Mouse (Mus musculus): ENCODE measurements around the gene Ctns. TPM values are rescaled to one million over a fixed set of nuclear protein-coding genes. Genes with fewer than 3 reads are reported as not detected.

The Ctns gene
- total RNA-seq (2017), result 6.6 and 16.3 TPM in 2 replicates

DNA sequence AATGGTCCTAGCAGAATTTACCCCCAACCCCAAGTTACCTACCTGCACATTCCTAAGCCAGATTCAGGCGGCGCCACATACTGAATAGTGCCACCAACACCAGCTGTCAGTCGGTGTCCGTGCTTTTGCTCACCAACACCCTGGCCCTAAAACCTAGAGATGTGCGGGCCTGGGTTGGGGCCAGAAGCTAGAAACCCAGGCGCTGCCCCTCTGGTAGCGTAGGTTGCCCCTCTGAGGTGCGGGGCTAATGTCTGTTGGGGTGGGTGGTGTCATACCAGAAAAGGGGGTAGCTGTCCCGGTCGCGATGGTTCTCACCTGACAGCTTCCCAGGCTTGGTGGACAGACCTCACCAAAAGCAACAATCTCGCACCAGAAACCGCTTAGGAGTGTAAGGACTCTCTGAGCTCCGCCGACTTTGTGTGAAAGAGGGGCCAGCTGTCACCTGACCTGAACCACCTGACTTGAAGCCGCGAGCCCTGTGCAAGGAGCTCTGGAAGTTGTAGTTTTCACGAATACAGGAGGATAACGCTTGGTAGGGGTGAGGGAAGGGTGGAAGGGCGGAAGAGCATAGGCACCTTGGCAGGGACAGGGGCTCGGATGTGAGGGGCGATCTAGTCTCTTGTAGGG, at the start of gene Ctns:
Gene Ctns, minus strand, starts transcription at position 440 of the 627 bp plus-strand sequence.
- ATAC-seq (replicated peaks in 1 of 2; ENCODE audit: insufficient read depth in 1 of 2, low FRiP score in 2 of 2, low TSS enrichment in 1 of 2, low read depth in 1 of 2, poor library complexity in 2 of 2, severe bottlenecking in 2 of 2), result peak; percentile 89 to 92

DNA sequence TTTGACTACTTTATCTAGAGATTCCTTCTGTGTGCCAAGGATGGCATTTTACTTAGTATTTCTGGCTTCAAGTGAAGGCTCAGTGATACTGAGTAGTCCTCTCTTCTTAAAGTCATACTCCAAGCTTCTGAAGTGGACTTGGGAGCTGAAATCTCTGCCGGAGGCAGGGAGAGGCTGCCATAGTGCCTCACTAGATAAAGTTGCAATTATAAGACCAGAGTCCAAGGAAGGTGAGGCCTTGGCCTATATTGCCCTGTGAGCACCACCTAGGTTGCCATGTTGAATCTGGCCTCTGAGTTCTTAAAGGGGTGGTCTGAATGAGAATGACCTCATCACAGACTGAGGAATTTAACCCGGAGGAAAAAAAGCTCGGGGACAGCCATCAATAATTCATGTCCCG, 43.9 kb upstream of the Ctns start:
- no peak for ATAC-seq (replicated peaks in 1 of 2; ENCODE audit: insufficient read depth in 1 of 2, low FRiP score in 2 of 2, low TSS enrichment in 1 of 2, low read depth in 1 of 2, poor library complexity in 2 of 2, severe bottlenecking in 2 of 2)

DNA sequence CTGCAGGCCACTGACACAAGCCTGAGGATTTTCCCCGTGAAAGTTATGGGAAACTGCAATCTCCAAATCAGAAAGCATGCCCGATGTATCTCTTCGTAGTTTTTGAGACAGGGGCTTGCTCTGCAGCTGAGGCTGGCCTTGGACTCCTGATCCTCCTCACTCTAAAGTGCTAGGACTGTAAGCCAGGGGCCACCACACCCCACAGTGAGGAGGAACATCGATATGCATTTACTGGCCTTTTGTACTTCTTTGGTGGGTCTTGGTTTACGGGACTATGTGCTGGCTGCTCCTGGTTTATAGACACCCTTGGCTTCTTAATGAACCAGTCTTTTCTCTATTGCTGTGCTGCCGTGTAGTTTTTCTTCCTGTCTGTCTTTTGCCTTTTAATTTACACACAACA, 43.4 kb upstream of the Ctns start:
- ATAC-seq (replicated peaks in 1 of 2; ENCODE audit: insufficient read depth in 1 of 2, low FRiP score in 2 of 2, low TSS enrichment in 1 of 2, low read depth in 1 of 2, poor library complexity in 2 of 2, severe bottlenecking in 2 of 2), result no peak

DNA sequence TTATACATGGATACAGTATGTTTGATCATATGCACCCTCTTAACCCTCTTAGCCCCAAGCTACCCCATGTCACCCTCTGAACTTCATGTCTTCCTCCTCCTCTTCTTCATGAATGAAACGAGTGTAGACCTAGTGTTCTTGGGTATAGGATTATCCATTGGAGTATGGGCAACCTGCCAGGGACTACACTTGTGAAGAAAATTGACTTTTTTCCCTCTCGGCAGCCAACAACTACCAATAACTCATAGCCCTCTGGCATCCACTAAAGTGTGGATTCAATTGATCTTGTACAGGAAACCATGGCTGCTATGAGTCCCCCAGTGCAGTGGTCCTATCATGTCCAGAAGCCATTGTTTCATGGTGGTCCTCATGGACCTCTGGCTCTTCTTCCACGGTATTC, 37.9 kb upstream of the Ctns start:
- no peak for ATAC-seq (replicated peaks in 1 of 2; ENCODE audit: insufficient read depth in 1 of 2, low FRiP score in 2 of 2, low TSS enrichment in 1 of 2, low read depth in 1 of 2, poor library complexity in 2 of 2, severe bottlenecking in 2 of 2)

DNA sequence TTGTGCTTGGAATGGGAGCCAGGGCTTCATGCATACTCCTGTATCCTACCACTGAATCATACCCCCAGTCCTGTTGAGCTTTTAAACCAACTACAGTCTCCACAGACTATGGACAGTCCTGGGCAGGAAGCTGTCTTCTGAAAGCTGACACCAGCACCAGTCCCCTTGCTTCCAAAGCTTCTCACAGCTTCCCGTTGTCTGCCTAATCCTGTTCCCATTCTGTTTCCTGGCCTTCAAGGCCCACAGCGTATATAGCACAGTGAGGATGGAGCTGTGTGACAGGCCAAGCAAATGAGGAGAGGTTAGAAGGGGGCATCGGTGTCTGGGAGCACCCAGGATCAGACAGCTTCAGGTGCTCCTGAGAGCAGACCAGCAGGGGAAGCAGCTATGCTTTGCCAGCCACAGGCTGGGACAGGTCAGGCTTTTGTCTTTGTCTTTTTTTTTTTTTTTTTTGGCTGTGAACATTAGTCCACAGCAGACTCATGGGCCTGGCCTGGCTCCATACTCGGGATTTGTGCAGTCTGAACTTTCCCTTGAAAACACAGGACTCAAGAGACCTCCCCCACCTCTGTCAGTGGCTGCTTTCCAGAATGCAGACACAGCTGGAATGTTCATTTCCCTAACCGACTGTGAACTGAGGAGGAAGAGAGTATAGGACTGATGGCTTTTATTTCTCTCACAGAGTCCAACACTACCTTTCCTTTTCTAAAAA, 37.3 kb upstream of the Ctns start:
- ATAC-seq (replicated peaks in 1 of 2; ENCODE audit: insufficient read depth in 1 of 2, low FRiP score in 2 of 2, low TSS enrichment in 1 of 2, low read depth in 1 of 2, poor library complexity in 2 of 2, severe bottlenecking in 2 of 2), result no peak

DNA sequence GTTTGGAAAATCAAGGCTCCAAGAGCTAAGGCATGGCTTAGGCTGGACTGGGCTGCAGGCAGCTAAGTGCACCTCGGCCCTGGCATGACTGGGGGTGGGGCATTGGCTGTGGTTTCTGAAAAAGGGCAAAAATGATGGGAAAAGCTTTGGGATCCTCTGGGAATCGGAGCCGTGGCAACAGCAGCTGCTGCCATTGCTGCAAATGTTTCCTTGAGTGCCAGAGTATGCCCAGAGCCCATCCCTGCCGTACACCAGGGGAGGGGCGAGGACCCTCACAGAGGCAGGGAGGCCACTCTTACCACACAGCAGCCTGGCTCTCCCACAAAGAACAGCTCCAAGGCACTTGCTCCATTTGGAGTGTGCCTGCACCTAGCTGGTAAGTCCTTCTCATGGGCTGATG, 35.1 kb upstream of the Ctns start, which contains the start of gene Trpv1:
Gene Trpv1, plus strand, starts transcription at position 301 of the 400 bp plus-strand sequence.
- no peak for ATAC-seq (replicated peaks in 1 of 2; ENCODE audit: insufficient read depth in 1 of 2, low FRiP score in 2 of 2, low TSS enrichment in 1 of 2, low read depth in 1 of 2, poor library complexity in 2 of 2, severe bottlenecking in 2 of 2)

DNA sequence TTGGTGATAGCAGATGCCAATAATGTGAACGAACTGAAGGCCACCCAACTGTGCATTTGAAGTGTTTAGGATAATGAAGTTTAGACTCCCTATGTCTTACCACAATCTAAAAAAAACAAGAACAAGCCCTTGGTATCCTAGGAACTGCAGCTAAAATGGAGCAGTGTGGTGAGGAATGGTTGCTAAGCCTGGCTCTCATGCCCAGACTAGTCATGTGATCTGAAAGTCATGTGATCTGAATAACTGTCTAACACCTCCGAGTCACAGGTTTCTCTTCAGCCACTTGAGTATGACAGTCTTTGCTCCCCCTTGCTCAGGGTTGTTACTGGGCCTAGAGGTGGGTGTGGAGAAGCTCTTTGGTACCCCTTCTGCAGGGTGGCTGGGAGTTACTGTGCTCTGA, 33.7 kb upstream of the Ctns start:
- no peak for ATAC-seq (replicated peaks in 1 of 2; ENCODE audit: insufficient read depth in 1 of 2, low FRiP score in 2 of 2, low TSS enrichment in 1 of 2, low read depth in 1 of 2, poor library complexity in 2 of 2, severe bottlenecking in 2 of 2)

DNA sequence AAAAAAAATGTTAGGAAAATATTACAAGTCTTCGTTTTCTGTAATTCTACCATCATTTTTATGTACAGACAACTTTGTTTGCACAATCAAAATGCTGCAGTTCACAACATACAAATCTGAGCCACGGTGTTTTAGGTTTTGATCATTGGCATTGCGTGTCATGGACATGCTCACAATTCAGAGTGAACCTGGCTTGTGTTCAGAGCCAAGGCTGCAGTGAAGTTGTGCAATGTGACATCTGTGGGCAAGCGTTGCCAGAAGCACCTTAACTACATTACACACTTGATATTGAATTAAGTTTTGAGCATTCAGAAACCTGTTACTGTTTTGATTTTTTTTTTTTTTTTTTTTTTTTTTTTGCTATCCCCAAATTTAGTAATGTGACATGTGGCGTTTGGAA, 31.2 kb upstream of the Ctns start:
- no peak for ATAC-seq (replicated peaks in 1 of 2; ENCODE audit: insufficient read depth in 1 of 2, low FRiP score in 2 of 2, low TSS enrichment in 1 of 2, low read depth in 1 of 2, poor library complexity in 2 of 2, severe bottlenecking in 2 of 2)

DNA sequence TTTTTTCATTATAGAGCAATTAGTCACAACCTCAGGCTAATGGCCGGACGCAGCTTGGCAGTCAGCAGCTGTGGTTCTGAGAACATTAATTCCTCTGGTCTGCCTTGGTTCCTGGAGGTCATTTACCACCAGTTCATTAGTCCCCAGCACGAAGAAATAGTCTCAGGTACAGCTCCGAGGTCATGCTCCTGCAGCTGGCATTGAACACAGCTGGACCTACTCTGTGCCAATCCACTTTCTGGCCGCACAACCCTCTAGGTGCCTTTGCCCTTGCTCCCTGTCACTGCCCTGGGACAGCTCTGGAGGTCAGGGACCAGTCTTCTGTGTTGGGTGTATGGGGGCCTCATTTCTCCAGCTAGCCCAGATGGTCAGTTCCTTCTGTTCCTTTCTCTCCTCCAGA, 30.0 kb upstream of the Ctns start:
- no peak for ATAC-seq (replicated peaks in 1 of 2; ENCODE audit: insufficient read depth in 1 of 2, low FRiP score in 2 of 2, low TSS enrichment in 1 of 2, low read depth in 1 of 2, poor library complexity in 2 of 2, severe bottlenecking in 2 of 2)

DNA sequence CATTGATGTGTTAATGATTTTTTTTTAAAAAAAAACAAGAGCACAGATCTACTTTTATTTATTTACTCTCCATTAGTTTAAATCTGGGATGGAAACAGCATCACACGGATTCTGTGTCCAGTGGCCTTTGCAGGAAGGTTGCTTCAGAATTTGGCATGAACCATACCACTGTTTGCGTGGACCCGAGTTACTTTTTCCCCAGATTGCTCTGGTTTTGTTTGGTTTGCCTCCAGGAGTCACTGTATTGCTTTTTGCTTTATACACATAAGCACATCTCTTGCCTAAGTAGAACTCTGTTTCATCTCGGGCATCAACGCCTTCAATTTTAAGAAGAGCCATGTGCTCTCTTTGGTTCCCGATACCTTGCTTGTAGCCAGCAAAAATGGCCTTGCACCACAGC, 27.0 kb upstream of the Ctns start:
- no peak for ATAC-seq (replicated peaks in 1 of 2; ENCODE audit: insufficient read depth in 1 of 2, low FRiP score in 2 of 2, low TSS enrichment in 1 of 2, low read depth in 1 of 2, poor library complexity in 2 of 2, severe bottlenecking in 2 of 2)

DNA sequence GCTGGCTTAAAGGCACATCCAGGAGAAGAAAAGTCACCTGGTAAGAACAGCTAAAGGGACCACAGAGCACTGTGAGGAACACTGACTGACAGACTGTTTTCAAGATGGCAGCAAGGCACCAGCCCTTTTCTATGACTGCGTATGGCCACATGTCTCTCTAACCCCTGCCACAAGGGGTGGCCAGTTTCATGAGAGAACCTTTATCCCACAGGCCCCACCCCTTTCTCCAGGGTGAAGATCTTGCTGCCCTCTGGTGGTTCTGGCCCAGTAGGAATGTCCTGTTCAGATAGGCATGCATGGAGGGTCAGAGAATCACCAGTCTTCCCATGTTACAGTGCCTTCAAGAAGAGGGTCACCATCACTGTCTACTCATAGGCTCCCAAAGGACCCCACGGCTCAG, 25.1 kb upstream of the Ctns start:
- peak in 1 of 2 experiments; percentile 60; a peak in 2 of 4 replicates for ATAC-seq (replicated peaks in 1 of 2; ENCODE audit: insufficient read depth in 1 of 2, low FRiP score in 2 of 2, low TSS enrichment in 1 of 2, low read depth in 1 of 2, poor library complexity in 2 of 2, severe bottlenecking in 2 of 2)

DNA sequence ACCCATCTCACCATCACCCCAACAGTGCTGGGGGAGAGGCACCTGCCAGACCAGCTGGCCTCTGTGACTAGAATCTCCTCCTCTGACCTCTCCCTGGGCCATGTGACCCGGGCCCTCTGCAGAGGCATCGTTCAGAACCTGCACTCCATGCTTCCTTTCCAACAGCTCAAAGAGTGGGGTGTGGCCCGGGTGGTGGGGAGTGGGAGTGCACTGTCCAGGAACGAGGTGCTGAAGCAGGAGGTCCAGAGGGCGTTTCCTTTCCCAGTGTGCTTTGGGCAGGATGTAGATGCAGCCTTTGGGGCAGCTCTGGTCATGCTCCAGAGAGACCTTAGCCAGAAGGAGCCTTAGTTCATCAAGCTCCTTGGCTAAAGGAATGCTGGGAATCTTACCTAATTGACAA, 24.0 kb upstream of the Ctns start:
- no peak for ATAC-seq (replicated peaks in 1 of 2; ENCODE audit: insufficient read depth in 1 of 2, low FRiP score in 2 of 2, low TSS enrichment in 1 of 2, low read depth in 1 of 2, poor library complexity in 2 of 2, severe bottlenecking in 2 of 2)

DNA sequence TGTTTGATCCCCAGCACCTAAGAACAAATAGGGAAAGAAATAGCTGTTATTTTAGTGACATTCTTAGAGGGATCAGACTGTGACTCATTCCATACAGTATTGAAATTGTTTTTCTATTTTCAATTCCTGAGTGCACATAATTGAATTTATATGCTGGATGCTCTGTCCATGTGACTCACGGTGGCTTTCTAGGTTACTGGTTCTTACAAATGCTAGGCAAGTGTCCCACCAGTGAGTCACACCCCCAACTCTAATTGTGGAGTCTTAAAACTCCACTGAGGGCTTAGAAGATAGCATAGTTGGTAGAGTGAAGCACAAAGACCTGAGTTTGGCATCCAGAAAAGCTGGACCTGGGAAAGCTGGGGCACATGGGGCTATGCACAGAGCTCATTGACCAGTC, 21.8 kb upstream of the Ctns start:
- no peak for ATAC-seq (replicated peaks in 1 of 2; ENCODE audit: insufficient read depth in 1 of 2, low FRiP score in 2 of 2, low TSS enrichment in 1 of 2, low read depth in 1 of 2, poor library complexity in 2 of 2, severe bottlenecking in 2 of 2)

DNA sequence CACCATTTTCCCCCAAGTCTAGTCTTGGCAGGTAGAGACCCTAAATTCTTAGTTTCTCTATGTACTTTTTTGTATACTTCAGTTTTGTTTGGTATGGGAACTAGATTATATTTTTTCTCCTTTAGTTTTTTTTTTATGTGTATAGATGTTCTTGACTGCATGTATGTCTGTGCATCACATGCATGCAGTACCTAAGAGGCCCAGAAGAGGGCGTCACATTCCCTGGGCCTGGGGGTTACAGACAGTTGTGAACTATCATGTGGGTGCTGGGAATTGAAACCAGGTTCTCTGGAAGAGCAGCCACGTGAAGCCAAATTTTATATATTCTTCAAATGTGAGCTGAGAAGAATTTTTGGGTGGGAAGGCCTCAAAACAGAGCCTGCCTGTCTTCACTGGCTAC, 20.8 kb upstream of the Ctns start:
- ATAC-seq (replicated peaks in 1 of 2; ENCODE audit: insufficient read depth in 1 of 2, low FRiP score in 2 of 2, low TSS enrichment in 1 of 2, low read depth in 1 of 2, poor library complexity in 2 of 2, severe bottlenecking in 2 of 2), result no peak

DNA sequence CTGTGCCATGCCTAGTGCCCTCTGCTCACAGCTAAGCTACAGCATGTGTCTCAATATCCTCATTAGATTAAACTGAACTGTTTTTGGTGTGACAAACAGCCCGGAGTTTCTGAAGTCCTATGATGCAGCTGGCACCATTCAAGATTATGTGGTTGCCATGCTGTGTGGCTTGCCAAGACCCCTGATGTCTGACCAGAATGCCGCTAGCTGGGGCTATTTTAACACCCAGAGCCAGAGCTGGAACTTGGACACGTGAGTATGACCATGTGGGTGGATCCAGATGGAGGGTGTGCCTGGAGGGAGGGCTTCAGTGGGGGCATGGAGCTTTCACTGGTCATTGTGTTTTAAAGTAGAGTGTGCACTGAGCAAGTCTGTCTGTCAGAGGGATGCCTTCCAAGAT, 15.1 kb upstream of the Ctns start:
- ATAC-seq (replicated peaks in 1 of 2; ENCODE audit: insufficient read depth in 1 of 2, low FRiP score in 2 of 2, low TSS enrichment in 1 of 2, low read depth in 1 of 2, poor library complexity in 2 of 2, severe bottlenecking in 2 of 2), result no peak

DNA sequence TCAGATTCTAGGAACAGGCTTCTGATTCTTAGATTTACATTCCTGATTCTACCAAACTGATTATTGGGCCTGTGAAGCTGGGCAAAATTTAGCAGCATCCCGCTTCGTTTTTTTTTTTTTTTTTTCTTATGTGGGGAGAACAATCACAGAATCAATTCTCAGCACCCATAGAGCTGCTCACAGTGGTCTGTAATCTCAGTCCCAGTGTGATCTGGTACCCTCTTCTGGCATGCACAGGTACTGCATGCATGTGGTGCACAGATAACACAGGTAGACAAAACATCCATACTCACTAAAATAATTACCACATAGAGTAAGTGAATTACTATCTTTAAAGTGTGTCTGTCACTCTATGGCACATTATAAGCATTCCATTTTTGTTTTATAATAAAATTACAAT, 8.8 kb upstream of the Ctns start:
- no peak for ATAC-seq (replicated peaks in 1 of 2; ENCODE audit: insufficient read depth in 1 of 2, low FRiP score in 2 of 2, low TSS enrichment in 1 of 2, low read depth in 1 of 2, poor library complexity in 2 of 2, severe bottlenecking in 2 of 2)

DNA sequence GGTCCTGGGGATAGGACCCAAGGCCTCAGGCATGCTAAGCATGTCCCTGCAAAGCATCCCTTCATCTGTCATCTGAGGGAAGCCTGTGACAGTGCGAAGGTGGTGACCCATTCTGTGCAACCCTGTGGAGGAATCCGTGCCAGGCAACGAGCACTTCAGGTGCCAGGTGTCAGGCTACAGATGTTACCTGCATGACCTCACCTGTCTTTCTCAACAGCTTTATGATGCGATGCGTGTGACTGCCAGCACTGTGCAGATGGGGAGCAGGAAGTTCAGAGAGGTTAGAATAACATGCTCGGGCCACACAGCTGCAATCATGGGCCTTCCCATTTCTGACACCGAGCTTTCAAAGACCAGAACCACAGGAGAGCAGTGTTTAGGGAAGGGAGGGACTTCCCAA, 6.4 kb upstream of the Ctns start:
- ATAC-seq (replicated peaks in 1 of 2; ENCODE audit: insufficient read depth in 1 of 2, low FRiP score in 2 of 2, low TSS enrichment in 1 of 2, low read depth in 1 of 2, poor library complexity in 2 of 2, severe bottlenecking in 2 of 2), result no peak

DNA sequence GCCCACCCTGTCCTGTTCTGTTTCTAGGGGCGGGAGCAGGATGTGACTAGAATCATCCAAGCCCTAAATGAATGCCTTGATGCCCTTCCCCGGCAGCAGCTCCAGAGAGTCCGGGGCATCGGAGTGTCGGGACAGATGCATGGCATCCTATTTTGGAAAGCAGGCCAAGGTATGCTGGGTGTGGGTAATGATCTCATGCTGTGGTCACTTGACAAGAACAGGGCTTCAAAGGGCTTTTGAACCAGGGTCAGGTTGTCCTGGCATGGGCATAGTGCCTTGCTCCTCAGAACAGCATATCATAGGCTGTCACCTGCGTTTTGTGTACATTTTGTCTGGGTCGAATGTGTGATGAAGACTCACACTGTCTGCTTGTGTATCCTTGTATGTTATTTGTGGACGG, 5.1 kb upstream of the Ctns start:
- ATAC-seq (replicated peaks in 1 of 2; ENCODE audit: insufficient read depth in 1 of 2, low FRiP score in 2 of 2, low TSS enrichment in 1 of 2, low read depth in 1 of 2, poor library complexity in 2 of 2, severe bottlenecking in 2 of 2), result no peak

DNA sequence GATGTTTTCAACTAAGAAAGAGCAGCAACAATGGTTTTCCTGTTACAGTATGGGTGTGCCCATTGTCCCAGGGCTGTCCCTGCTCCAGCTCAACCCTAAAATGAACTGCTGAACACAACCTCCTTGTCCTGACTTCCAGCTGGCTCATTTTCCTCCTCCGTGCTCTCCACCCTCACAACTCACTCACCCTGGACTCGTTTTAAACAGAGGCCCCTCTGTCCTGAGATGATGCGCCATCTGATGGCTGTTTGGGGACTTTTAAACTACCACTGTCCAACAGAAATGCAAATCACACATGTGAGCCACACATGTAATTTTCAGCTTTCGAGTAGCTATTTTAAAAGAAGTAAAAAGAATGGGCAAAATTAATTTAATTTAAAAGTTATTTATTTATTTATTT, 2.8 kb upstream of the Ctns start:
- no peak for ATAC-seq (replicated peaks in 1 of 2; ENCODE audit: insufficient read depth in 1 of 2, low FRiP score in 2 of 2, low TSS enrichment in 1 of 2, low read depth in 1 of 2, poor library complexity in 2 of 2, severe bottlenecking in 2 of 2)
